Mouse (Mus musculus) layer of hippocampus, adult 18-20 months (tissue): ENCODE data around the gene Tedc1. TPM values are rescaled to one million over a fixed set of nuclear protein-coding genes. Genes with fewer than 3 reads are reported as not detected.

Experiments used
- DNase-seq, 2 experiments: peaks; one replicate each; pipeline ENCODE4 v3.0.0; 2022; ENCODE audit warnings: low spot score in 2 of 2
- total RNA-seq, 2 experiments: library from RNA; stranded (reverse); gene quantifications; 2 replicates each; pipeline ENCODE4 v1.2.3; 2021

Gene Tedc1
- total RNA-seq, 2 experiments from 2014 or later = 0.91 to 0.97 TPM

GRCm38 (mm10) chr12:113152272-113152661 lies 4.0 kb upstream of the Tedc1 start:
- DNase-seq = no peak

- no peak for DNase-seq
Observed at GRCm38 (mm10) chr12:113152991-113153525, 3.2 kb upstream of the Tedc1 start.

- DNase-seq = no peak
Observed at GRCm38 (mm10) chr12:113153971-113154370, 2.2 kb upstream of the Tedc1 start.

GRCm38 (mm10) chr12:113154747-113155075 lies 1.5 kb upstream of the Tedc1 start:
- no peak for DNase-seq

- no peak for DNase-seq
Observed at GRCm38 (mm10) chr12:113155076-113155771, 997 bp upstream of the Tedc1 start.

- DNase-seq = no peak
Observed at GRCm38 (mm10) chr12:113156540-113156929, 314 bp downstream of the Tedc1 start.

GRCm38 (mm10) chr12:113157002-113157401 lies 781 bp downstream of the Tedc1 start:
- no peak for DNase-seq

GRCm38 (mm10) chr12:113157521-113157920 lies 1.3 kb downstream of the Tedc1 start:
- no peak for DNase-seq

- DNase-seq = no peak
Observed at GRCm38 (mm10) chr12:113157971-113158370, 1.8 kb downstream of the Tedc1 start.

GRCm38 (mm10) chr12:113163561-113164006 lies 7.4 kb downstream of the Tedc1 start:
- DNase-seq = no peak

- DNase-seq = no peak
Observed at GRCm38 (mm10) chr12:113168031-113168536, 11.9 kb downstream of the Tedc1 start.

GRCm38 (mm10) chr12:113176960-113177725 lies 20.9 kb downstream of the Tedc1 start:
- no peak for DNase-seq

- no peak for DNase-seq
Observed at GRCm38 (mm10) chr12:113181020-113181419, 24.8 kb downstream of the Tedc1 start.

GRCm38 (mm10) chr12:113184945-113185344 lies 28.7 kb downstream of the Tedc1 start:
- DNase-seq = no peak

GRCm38 (mm10) chr12:113185442-113186291 lies 29.4 kb downstream of the Tedc1 start, which contains the start of gene Tmem121:
Tmem121 (plus strand) TSS chr12:113185930.
- DNase-seq = peak; percentile 37 to 39

- no peak for DNase-seq
Observed at GRCm38 (mm10) chr12:113186326-113187010, 30.2 kb downstream of the Tedc1 start.

- DNase-seq = no peak
Observed at GRCm38 (mm10) chr12:113187011-113187375, 30.8 kb downstream of the Tedc1 start.

GRCm38 (mm10) chr12:113187584-113188295 lies 31.5 kb downstream of the Tedc1 start:
- DNase-seq = peak; percentile 90 to 94

- DNase-seq = no peak
Observed at GRCm38 (mm10) chr12:113188349-113189055, 32.3 kb downstream of the Tedc1 start.
